Mouse (Mus musculus): ENCODE measurements around the gene Eef2. TPM values are rescaled to one million over a fixed set of nuclear protein-coding genes. Genes with fewer than 3 reads are reported as not detected.

The Eef2 gene
- polyA plus RNA-seq, 1 experiment, result 1,003 TPM

DNA sequence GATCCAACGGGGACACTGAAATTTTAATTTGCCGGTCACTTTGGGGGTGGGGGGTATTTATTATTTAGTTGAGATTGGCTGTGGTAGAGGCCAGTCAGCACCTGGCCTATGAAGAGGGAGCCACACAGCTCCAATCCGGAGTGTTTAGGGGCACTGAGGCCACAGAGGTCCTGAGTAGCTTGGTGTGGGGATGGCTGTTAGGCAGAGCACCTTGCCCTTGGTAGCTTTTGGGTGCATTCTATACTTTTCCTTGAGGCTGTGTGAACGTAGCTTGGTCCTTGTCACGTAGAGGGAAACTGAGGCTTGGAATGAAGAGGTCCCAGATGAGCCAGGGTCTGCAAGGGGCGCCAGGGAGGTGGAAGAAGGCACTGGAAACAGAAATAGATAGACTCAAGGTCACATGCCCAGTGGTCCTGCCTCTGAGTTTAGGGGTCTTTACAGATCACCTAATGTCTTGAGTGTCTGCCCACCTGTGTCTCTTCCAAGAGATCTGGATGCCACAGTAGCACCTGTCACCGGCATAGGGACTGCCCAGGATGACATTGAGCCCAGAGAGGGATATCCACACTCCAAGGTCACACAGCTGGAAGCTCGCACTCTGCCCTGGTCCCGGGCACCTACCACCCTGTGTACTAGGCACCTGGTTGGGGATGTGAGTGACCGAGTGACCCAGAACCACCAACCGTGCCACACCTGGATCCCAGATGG is 37.5 kb upstream of the Eef2 start:
- peak overlapping the region; percentile 95 for H3K4me3 ChIP-seq (ENCODE audit: insufficient read depth, low read length)
- H3K4me1 ChIP-seq (ENCODE audit: control insufficient read depth, insufficient read depth, low read length), result peaks cover 36% of the 10 kb centered on the region
- TF ChIP-seq CTCF (IDR thresholded peaks at IDR 0.05; ENCODE audit: low read depth, low read length), result no peak
- no peak for TF ChIP-seq POLR2A (IDR thresholded peaks at IDR 0.05; ENCODE audit: borderline replicate concordance, low read depth, low read length)
- H3K27ac ChIP-seq (ENCODE audit: insufficient read depth, low read depth, low read length), result peak overlapping the region; percentile 89; the same call in 1 of the 2 replicates

DNA sequence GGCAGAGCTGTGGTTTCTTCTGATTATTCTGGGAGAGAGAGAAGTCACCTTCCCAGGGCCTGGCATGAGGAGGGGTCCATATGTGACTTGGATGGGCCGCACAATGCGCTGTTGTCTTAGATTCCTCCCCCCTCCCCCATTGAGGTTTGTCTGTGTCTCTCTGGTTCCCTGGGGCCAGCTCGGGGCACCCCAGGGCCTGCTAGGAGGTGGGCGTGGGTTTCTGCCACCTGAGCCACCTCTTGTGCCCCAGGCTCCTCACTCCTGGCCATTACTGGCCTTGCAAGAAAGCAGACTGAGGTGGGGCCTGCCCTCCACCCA is 36.9 kb upstream of the Eef2 start:
- TF ChIP-seq CTCF (IDR thresholded peaks at IDR 0.05; ENCODE audit: low read depth, low read length) (no peak), POLR2A (IDR thresholded peaks at IDR 0.05; ENCODE audit: borderline replicate concordance, low read depth, low read length) (no peak)
- peaks cover 36% of the 10 kb centered on the region for H3K4me1 ChIP-seq (ENCODE audit: control insufficient read depth, insufficient read depth, low read length)
- H3K27ac ChIP-seq (ENCODE audit: insufficient read depth, low read depth, low read length), result no peak overlapping the region
- peak overlapping the region; percentile 95 for H3K4me3 ChIP-seq (ENCODE audit: insufficient read depth, low read length)

DNA sequence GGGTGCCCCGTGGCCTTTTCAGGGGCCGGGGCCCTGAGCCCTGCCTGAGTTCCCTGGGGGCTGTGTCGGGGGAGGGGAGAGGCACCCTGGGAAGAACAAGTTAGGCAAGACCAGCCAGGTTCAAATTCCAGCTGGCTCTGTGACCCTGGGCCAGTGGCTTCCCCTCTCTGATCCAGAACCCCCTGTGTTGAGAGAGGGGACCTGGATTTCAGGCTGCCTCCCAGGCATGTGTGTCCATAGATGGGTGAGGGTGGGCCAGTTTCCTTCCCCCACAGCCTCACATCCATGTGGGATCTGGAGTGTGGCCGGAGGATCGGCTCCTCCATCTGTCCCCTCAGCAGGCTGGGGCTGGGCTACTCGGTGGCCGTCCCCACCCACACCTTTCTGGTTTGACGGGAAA is 36.4 kb upstream of the Eef2 start:
- Histone ChIP-seq H3K27ac (ENCODE audit: insufficient read depth, low read depth, low read length) (no peak overlapping the region), H3K4me1 (ENCODE audit: control insufficient read depth, insufficient read depth, low read length) (peaks cover 36% of the 10 kb centered on the region), H3K4me3 (ENCODE audit: insufficient read depth, low read length) (peak overlapping the region; percentile 95)
- TF ChIP-seq CTCF (IDR thresholded peaks at IDR 0.05; ENCODE audit: low read depth, low read length), result no peak
- TF ChIP-seq POLR2A (IDR thresholded peaks at IDR 0.05; ENCODE audit: borderline replicate concordance, low read depth, low read length), result no peak

DNA sequence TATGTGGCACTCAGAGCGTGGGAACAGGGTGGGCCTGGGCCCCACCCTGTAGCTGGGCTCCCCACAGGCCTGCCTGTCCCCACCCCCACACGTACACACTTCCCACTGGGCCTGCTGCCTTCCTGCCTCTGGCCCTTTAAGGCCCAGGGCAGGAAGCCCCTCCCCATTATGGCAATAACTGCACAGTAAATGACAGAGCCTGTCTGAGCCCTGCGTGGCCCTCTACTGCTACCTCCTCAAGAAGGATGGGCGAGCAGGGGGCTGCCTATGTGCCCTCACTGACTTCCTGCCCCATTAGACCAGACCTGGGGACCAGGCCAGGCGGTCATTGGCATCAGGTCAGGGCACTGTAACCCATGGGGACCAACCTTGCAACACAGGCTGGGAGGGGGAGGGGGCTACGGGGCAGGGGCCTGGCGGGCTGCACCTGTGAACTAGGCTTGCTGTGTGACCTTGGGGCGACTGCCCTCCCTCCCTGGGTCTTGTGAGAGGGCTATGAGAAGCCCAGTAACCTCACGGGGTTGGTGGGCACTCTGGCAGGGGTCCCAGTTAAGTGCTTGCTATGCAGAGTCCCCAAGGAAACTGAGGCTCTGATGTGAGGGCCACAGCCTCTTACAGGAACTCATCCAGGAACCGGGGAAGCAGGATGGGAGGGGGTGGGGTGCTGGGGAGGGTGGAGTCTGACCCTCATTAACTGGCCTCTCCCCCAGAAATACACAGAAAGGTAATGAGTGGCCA is 35.5 kb upstream of the Eef2 start:
- H3K4me3 ChIP-seq (ENCODE audit: insufficient read depth, low read length), result peak overlapping the region; percentile 95
- TF ChIP-seq POLR2A (IDR thresholded peaks at IDR 0.05; ENCODE audit: borderline replicate concordance, low read depth, low read length) (no peak), CTCF (IDR thresholded peaks at IDR 0.05; ENCODE audit: low read depth, low read length) (no peak)
- H3K27ac ChIP-seq (ENCODE audit: insufficient read depth, low read depth, low read length), result no peak overlapping the region
- peaks cover 41% of the 10 kb centered on the region for H3K4me1 ChIP-seq (ENCODE audit: control insufficient read depth, insufficient read depth, low read length)

DNA sequence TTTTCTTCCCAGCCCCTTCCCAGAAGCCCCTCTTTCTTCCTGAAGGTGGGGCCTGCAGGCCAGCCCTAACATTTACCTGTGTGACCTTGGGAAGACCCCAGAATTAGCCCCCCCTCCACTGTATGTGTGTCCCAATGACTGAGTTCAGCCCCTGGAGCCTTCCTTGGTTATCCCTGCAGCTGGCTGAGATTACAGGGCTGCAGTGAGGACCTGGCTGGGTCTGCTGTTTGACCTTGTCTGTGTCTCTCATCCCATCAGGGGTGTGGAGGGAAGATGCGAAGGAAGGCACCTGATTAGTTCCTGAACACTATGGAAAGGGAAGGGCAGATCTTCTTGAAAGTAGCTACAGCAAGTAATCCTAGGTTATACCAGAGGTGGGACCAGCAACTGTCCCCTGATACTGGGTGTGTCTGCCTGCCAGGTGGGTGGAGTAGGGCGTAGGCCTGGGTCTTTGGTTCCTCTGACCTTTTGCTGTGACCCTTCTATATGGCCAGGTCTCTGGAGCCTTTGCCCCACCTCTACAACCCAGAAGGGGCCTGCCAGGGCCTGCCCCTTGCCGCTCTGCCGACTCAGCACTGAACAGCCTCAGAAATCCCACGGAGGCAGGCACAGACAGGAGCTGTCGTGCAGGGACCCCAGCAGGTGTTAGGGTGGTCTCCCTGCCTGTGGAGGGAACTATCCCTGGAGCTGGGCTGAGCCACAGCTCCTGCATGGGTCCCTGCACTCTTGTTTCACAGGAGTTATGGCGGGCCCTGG is 34.8 kb upstream of the Eef2 start:
- Histone ChIP-seq H3K4me3 (ENCODE audit: insufficient read depth, low read length) (0 out of 2 replicates have a peak overlapping the region, but pooled peaks have one; percentile 13), H3K27ac (ENCODE audit: insufficient read depth, low read depth, low read length) (no peak overlapping the region), H3K4me1 (ENCODE audit: control insufficient read depth, insufficient read depth, low read length) (peaks cover 47% of the 10 kb centered on the region)
- TF ChIP-seq POLR2A (IDR thresholded peaks at IDR 0.05; ENCODE audit: borderline replicate concordance, low read depth, low read length) (no peak), CTCF (IDR thresholded peaks at IDR 0.05; ENCODE audit: low read depth, low read length) (no peak)

DNA sequence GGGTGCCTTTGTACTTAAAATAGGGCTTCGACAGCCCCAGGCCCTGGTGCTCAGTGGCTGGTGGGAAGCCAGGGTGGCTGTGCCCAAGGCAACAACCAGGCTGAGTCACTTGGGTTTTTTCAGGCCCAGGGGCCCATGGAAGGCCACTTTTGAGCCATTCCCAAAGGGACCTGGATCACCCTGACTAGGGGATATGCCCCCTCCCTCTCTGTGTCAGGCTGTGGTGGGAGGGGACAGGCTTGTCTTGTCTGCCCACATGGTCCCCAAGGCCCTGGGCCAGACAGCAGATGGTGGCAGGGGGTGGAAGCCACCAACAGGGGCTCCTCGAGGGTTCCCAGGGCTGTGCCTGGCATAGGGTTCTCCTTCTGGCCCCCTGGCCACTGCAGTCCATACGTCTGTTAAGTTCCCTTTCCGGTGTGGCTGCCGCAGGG is 33.9 kb upstream of the Eef2 start:
- Histone ChIP-seq H3K27ac (ENCODE audit: insufficient read depth, low read depth, low read length) (peak overlapping the region; percentile 25), H3K4me3 (ENCODE audit: insufficient read depth, low read length) (0 out of 2 replicates have a peak overlapping the region, but pooled peaks have one; percentile 9), H3K4me1 (ENCODE audit: control insufficient read depth, insufficient read depth, low read length) (peaks cover 50% of the 10 kb centered on the region)
- TF ChIP-seq POLR2A (IDR thresholded peaks at IDR 0.05; ENCODE audit: borderline replicate concordance, low read depth, low read length), result no peak
- TF ChIP-seq CTCF (IDR thresholded peaks at IDR 0.05; ENCODE audit: low read depth, low read length), result no peak

DNA sequence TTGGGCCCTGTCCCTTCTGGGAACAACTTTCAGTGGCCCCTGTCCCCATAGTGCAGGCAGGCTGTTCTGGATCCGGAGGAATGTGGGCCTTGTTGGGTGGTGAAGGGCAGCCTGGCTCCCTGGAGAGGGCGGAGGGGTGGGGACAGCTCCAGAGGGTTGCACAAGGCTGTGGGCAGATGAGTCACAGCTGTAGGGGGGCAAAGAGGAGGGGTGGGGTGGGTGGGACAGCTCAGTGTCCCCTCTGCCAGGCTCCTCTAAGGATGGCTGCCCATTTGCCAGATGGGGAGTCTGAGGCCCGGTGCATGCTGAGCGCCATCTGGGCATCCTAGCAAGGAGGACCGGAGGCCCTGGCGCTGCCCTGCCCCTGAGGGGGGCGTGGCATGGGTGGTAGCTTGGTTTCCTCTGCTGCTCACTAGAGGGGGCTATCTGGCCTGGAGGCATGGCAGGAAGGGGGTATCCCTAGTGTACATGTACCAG is 33.2 kb upstream of the Eef2 start:
- Histone ChIP-seq H3K27ac (ENCODE audit: insufficient read depth, low read depth, low read length) (peak overlapping the region; percentile 25), H3K4me1 (ENCODE audit: control insufficient read depth, insufficient read depth, low read length) (peaks cover 50% of the 10 kb centered on the region), H3K4me3 (ENCODE audit: insufficient read depth, low read length) (no peak overlapping the region)
- no peak for TF ChIP-seq POLR2A (IDR thresholded peaks at IDR 0.05; ENCODE audit: borderline replicate concordance, low read depth, low read length)
- TF ChIP-seq CTCF (IDR thresholded peaks at IDR 0.05; ENCODE audit: low read depth, low read length), result no peak

DNA sequence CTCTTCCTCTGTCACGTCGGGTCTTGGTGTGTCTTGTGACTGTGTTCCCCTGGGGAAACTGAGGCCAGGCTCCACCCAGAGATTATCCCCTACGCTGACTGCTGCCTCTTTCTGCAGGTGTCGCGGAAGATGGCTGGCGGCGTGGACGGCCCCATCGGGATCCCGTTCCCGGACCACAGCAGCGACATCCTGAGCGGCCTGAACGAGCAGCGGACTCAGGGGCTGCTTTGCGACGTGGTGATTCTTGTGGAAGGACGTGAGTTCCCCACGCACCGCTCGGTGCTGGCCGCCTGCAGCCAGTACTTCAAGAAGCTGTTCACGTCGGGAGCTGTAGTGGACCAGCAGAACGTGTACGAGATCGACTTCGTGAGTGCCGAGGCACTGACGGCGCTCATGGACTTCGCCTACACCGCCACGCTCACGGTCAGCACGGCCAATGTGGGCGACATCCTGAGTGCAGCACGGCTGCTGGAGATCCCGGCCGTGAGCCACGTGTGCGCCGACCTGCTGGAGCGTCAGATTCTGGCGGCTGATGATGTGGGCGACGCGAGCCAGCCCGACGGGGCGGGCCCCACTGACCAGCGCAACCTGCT is 32.5 kb upstream of the Eef2 start:
- H3K4me1 ChIP-seq (ENCODE audit: control insufficient read depth, insufficient read depth, low read length), result peaks cover 50% of the 10 kb centered on the region
- H3K27ac ChIP-seq (ENCODE audit: insufficient read depth, low read depth, low read length), result no peak overlapping the region
- TF ChIP-seq CTCF (IDR thresholded peaks at IDR 0.05; ENCODE audit: low read depth, low read length), result no peak
- no peak for TF ChIP-seq POLR2A (IDR thresholded peaks at IDR 0.05; ENCODE audit: borderline replicate concordance, low read depth, low read length)
- no peak overlapping the region for H3K4me3 ChIP-seq (ENCODE audit: insufficient read depth, low read length)

DNA sequence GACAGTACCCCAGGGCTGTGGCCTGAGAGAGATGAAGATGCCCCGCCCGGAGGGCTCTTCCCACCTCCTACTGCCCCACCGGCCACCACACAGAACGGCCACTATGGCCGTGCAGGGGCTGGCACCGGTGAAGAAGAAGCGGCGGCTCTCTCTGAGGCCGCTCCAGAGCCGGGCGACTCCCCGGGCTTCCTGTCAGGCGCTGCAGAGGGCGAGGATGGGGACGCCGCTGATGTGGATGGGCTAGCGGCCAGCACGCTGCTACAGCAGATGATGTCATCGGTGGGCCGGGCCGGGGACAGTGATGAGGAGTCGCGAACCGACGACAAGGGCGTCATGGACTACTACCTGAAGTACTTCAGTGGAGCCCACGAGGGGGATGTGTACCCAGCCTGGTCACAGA is 31.8 kb upstream of the Eef2 start:
- H3K27ac ChIP-seq (ENCODE audit: insufficient read depth, low read depth, low read length), result no peak overlapping the region
- no peak overlapping the region for H3K4me3 ChIP-seq (ENCODE audit: insufficient read depth, low read length)
- peaks cover 43% of the 10 kb centered on the region for H3K4me1 ChIP-seq (ENCODE audit: control insufficient read depth, insufficient read depth, low read length)
- TF ChIP-seq CTCF (IDR thresholded peaks at IDR 0.05; ENCODE audit: low read depth, low read length), result no peak
